Mouse (Mus musculus): ENCODE results near the gene Rere.

GRCm38 (mm10) chr4:150426098-150426879 is 144.8 kb downstream of the Rere start:
- TF ChIP-seq POLR2A (IDR thresholded peaks at IDR 0.05; ENCODE audit: borderline replicate concordance, control insufficient read depth, low read depth, low read length), result no peak
- TF ChIP-seq CTCF (IDR thresholded peaks at IDR 0.05; ENCODE audit: control insufficient read depth, insufficient read depth, low read length), result no peak

Data from bone marrow, adult 2 months (tissue).